Mouse (Mus musculus): Measurements from ENCODE around the gene Sp140.
"Not testable (repeated sequence)": the region's sequence is repeated elsewhere in the genome, so short reads cannot be mapped to it uniquely, and the experiment has no call there.

GRCm38 (mm10) chr1:85581518-85581917 is 18.7 kb upstream of the Sp140 start:
- TF ChIP-seq TAL1, MAX (IDR thresholded peaks at IDR 0.05; ENCODE audit: low read length): not testable (repeated sequence)

Data from MEL (cell line).